Comparison of ENCODE assay signal across 16 mouse cellular contexts in the genomic region with DNA sequence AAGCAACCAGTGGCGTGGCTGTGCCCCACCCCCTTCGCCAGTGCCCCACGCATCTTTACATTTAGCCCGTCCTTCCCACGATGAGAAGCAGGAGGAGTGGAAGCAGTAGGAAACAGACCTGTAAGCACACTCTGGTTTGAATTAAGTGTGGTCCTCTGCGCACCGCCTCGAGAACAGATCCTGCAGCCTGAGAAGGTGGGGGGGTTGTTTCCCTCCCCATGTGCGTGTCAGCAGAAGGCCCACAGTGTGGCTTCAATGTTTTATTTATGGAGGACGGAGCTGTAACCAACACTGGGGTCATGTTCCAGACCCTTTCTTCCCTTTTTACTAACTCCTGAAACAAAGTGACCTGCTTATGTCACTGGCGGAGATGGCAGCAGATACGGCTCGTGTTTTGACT.
DNase-seq lines count a peak whose midpoint lies in the region; ATAC-seq lines count a peak whose summit lies in the region.
"Had no signal": no experiment of that assay in that cellular context is flagged by ENCODE, and none has a peak within 500 bp of the region (broad histone marks: within the 10 kb centered on the region; RNA-seq: fewer than 3 reads in every experiment).

No protein-coding gene starts in this region.

- 64% methylated on average over 13 of the region's 13 CpGs for WGBS in heart, embryonic 13.5 days
- WGBS in embryonic facial prominence, embryonic 12.5 days: 21% methylated on average over 13 of the region's 13 CpGs
- WGBS in limb, embryonic 10.5 days: 11% methylated on average over 13 of the region's 13 CpGs

- no peaks in the 10 kb centered on the region for H3K36me3 ChIP-seq in heart, embryonic 13.5 days
- no peaks in the 10 kb centered on the region for H3K36me3 ChIP-seq in embryonic facial prominence, embryonic 12.5 days
- H3K36me3 ChIP-seq in limb, embryonic 10.5 days: no peaks in the 10 kb centered on the region
- H3K36me3 ChIP-seq: G1E had no signal

- H3K4me1 ChIP-seq in heart, embryonic 13.5 days: peaks cover 53% of the 10 kb centered on the region
- peaks cover 56% of the 10 kb centered on the region for H3K4me1 ChIP-seq in embryonic facial prominence, embryonic 12.5 days
- H3K4me1 ChIP-seq in limb, embryonic 10.5 days: peaks cover 75% of the 10 kb centered on the region

- H3K9me3 ChIP-seq in heart, embryonic 13.5 days: no peaks in the 10 kb centered on the region
- no peaks in the 10 kb centered on the region for H3K9me3 ChIP-seq in embryonic facial prominence, embryonic 12.5 days
- no peaks in the 10 kb centered on the region for H3K9me3 ChIP-seq in limb, embryonic 10.5 days (replicated peaks)
- H3K9me3 ChIP-seq: G1E had no signal

- 0 out of 2 replicates have a peak overlapping the region, but pooled peaks have one; percentile 87 for H3K27ac ChIP-seq in heart, embryonic 13.5 days (replicated peaks)
- peak overlapping the region; percentile 66; the same call in 1 of the 2 replicates for H3K27ac ChIP-seq in embryonic facial prominence, embryonic 12.5 days
- H3K27ac ChIP-seq in limb, embryonic 10.5 days: peak overlapping the region; percentile 72

- H3K27me3 ChIP-seq in heart, embryonic 13.5 days (replicated peaks): no peaks in the 10 kb centered on the region
- H3K27me3 ChIP-seq in embryonic facial prominence, embryonic 12.5 days: no peaks in the 10 kb centered on the region
- H3K27me3 ChIP-seq in limb, embryonic 10.5 days (ENCODE audit: low read depth, poor library complexity, severe bottlenecking): no peaks in the 10 kb centered on the region

- ATAC-seq in heart, embryonic 13.5 days (ENCODE audit: extremely low read depth, insufficient number of reproducible peaks, low FRiP score, low TSS enrichment): no peak
- ATAC-seq in embryonic facial prominence, embryonic 12.5 days (ENCODE audit: insufficient number of reproducible peaks, insufficient read depth, low FRiP score, low TSS enrichment): no peak
- ATAC-seq: liver, postnatal 0 days had no signal

- no peak overlapping the region for H3K4me2 ChIP-seq in heart, embryonic 13.5 days
- H3K4me2 ChIP-seq in embryonic facial prominence, embryonic 12.5 days (replicated peaks): peak overlapping the region; percentile 28

- H3K4me3 ChIP-seq in heart, embryonic 13.5 days: no peak overlapping the region
- no peak overlapping the region for H3K4me3 ChIP-seq in embryonic facial prominence, embryonic 12.5 days
- peak overlapping the region; percentile 25 for H3K4me3 ChIP-seq in limb, embryonic 10.5 days

- no peak for DNase-seq in heart, adult 18-20 months
- DNase-seq in embryo, embryonic 10.5 days (ENCODE audit: low spot score): peak; percentile 59
- DNase-seq in limb, embryonic 10.5 days (ENCODE audit: low spot score): peak; percentile 76
- no peak for DNase-seq in gastrocnemius, postnatal 4 days (ENCODE audit: low spot score in 2 of 2)
- DNase-seq in right cerebral cortex, postnatal 10 days (ENCODE audit: low spot score in 2 of 2): no peak
- no peak for DNase-seq in right cerebral cortex, adult 18-20 months
- DNase-seq: adrenal gland, postnatal 14 days; cerebellum, adult 9-11 months; gastrocnemius, postnatal 14 days; layer of hippocampus, adult 9-11 months; liver, postnatal 0 days; lung, postnatal 36 days; right cerebral cortex, postnatal 4 days had no signal

- H3K9ac ChIP-seq in heart, embryonic 13.5 days: 0 out of 2 replicates have a peak overlapping the region, but pooled peaks have one; percentile 0
- H3K9ac ChIP-seq in embryonic facial prominence, embryonic 12.5 days: no peak overlapping the region
- H3K9ac ChIP-seq: liver, postnatal 0 days had no signal

Comparison
In these comparisons a context has a peak if more than half of its experiments do, and no peak if none do; other contexts are left out.
1. DNase-seq: peak in embryo, embryonic 10.5 days (single experiment) and limb, embryonic 10.5 days (single experiment); none in heart, adult 18-20 months (0 of 2), gastrocnemius, postnatal 4 days (0 of 2), right cerebral cortex, postnatal 10 days (0 of 2) and right cerebral cortex, adult 18-20 months (single experiment).
2. Peak in every context shown above with its lines, with median percentiles within 50 percentile points of each other: H3K27ac ChIP-seq.